Mouse (Mus musculus) thymus, postnatal 0 days (tissue): Measurements from ENCODE around the gene Smarca1. TPM values are rescaled to one million over a fixed set of nuclear protein-coding genes. Genes with fewer than 3 reads are reported as not detected.

Experiments
- DNase-seq: peaks from one replicate; pipeline ENCODE4 v3.0.0-alpha.2; 2015; ENCODE audit warnings: low spot score
- polyA plus RNA-seq: library from polyadenylated mRNA; unstranded; fragments of >200 nt; fragmentation: Nextera tagmentation; extraction: Ambion mirVana; gene quantifications from 2 replicates; pipeline ENCODE4 v1.2.1, GENCODE M21; 2015

Smarca1 gene
- polyA plus RNA-seq, 1 experiment from 2014 or later = 1.8 TPM

GRCm38 (mm10) chrX:47808717-47809116 is 84.1 kb downstream of the Smarca1 start:
- DNase-seq = no peak

- no peak for DNase-seq
Measured at GRCm38 (mm10) chrX:47764440-47764839, 128.3 kb downstream of the Smarca1 start.

- DNase-seq = no peak
Measured at GRCm38 (mm10) chrX:47760212-47760611, 132.6 kb downstream of the Smarca1 start.

Other genes starting within 250 kb of the Smarca1 start
- gene Ocrl, start 19.4 kb upstream of the Smarca1 start, polyA plus RNA-seq = 4.5 and 5.9 TPM in 2 replicates
- 1.4 and 1.5 TPM in 2 replicates for gene Apln, start 141.9 kb upstream of the Smarca1 start, polyA plus RNA-seq
- gene Xpnpep2, start 215.8 kb upstream of the Smarca1 start, polyA plus RNA-seq = 0.46 and 0.55 TPM in 2 replicates